Mouse (Mus musculus): Measurements from ENCODE around the gene 2310009B15Rik. TPM values are rescaled to one million over a fixed set of nuclear protein-coding genes. Genes with fewer than 3 reads are reported as not detected.
A peak's percentile ranks its signal among the peaks of the same experiment; 100 is the strongest.

2310009B15Rik gene
- polyA plus RNA-seq, 1 experiment: 14.6 TPM

- TF ChIP-seq POLR2A (IDR thresholded peaks at IDR 0.05; ENCODE audit: low read depth, low read length): no peak
- TF ChIP-seq CTCF (IDR thresholded peaks at IDR 0.05; ENCODE audit: extremely low read depth, insufficient read length, insufficient replicate concordance, low read depth, low read length): no peak
- Histone ChIP-seq H3K27ac (ENCODE audit: insufficient read depth, low read depth, low read length) (no peak overlapping the region), H3K4me3 (ENCODE audit: low read depth, low read length) (peak overlapping the region; percentile 35), H3K4me1 (ENCODE audit: control insufficient read depth, insufficient read depth, insufficient read length, low read length) (peaks cover 6% of the 10 kb centered on the region), H3K36me3 (ENCODE audit: control insufficient read depth, insufficient read depth, low read length) (no peaks in the 10 kb centered on the region), H3K27me3 (ENCODE audit: control insufficient read depth, insufficient read depth, low read length) (peaks cover 67% of the 10 kb centered on the region)
- 31% methylated on average over 27 of the region's 27 CpGs for WGBS
Measured at GRCm38 (mm10) chr1:138837786-138838743, 18.6 kb downstream of the 2310009B15Rik start.

GRCm38 (mm10) chr1:138835355-138835900, 21.2 kb downstream of the 2310009B15Rik start:
- TF ChIP-seq POLR2A (IDR thresholded peaks at IDR 0.05; ENCODE audit: low read depth, low read length) (no peak), CTCF (IDR thresholded peaks at IDR 0.05; ENCODE audit: extremely low read depth, insufficient read length, insufficient replicate concordance, low read depth, low read length) (no peak)
- no peak overlapping the region for H3K4me3 ChIP-seq (ENCODE audit: low read depth, low read length)
- peaks cover 56% of the 10 kb centered on the region for H3K27me3 ChIP-seq (ENCODE audit: control insufficient read depth, insufficient read depth, low read length)

GRCm38 (mm10) chr1:138831309-138831708, 25.3 kb downstream of the 2310009B15Rik start:
- WGBS: 1% methylated on average over 16 of the region's 16 CpGs
- Histone ChIP-seq H3K4me1 (ENCODE audit: control insufficient read depth, insufficient read depth, insufficient read length, low read length) (peaks cover 2% of the 10 kb centered on the region; the same call in 1 of the 2 replicates), H3K4me3 (ENCODE audit: low read depth, low read length) (peak overlapping the region; percentile 46), H3K27me3 (ENCODE audit: control insufficient read depth, insufficient read depth, low read length) (peaks cover 20% of the 10 kb centered on the region), H3K27ac (ENCODE audit: insufficient read depth, low read depth, low read length) (no peak overlapping the region), H3K36me3 (ENCODE audit: control insufficient read depth, insufficient read depth, low read length) (no peaks in the 10 kb centered on the region)
- TF ChIP-seq POLR2A (IDR thresholded peaks at IDR 0.05; ENCODE audit: low read depth, low read length): no peak
- TF ChIP-seq CTCF (IDR thresholded peaks at IDR 0.05; ENCODE audit: extremely low read depth, insufficient read length, insufficient replicate concordance, low read depth, low read length): no peak

More at GRCm38 (mm10) chr1:138835355-138835900, 21.2 kb downstream of the 2310009B15Rik start:
- no peak overlapping the region for H3K27ac ChIP-seq (ENCODE audit: insufficient read depth, low read depth, low read length)
- no peaks in the 10 kb centered on the region for H3K36me3 ChIP-seq (ENCODE audit: control insufficient read depth, insufficient read depth, low read length)
- WGBS: 5% methylated on average over 3 of the region's 3 CpGs
- peaks cover 6% of the 10 kb centered on the region; the same call in 1 of the 2 replicates for H3K4me1 ChIP-seq (ENCODE audit: control insufficient read depth, insufficient read depth, insufficient read length, low read length)

- no peak overlapping the region for H3K4me3 ChIP-seq (ENCODE audit: low read depth, low read length)
- H3K4me1 ChIP-seq (ENCODE audit: control insufficient read depth, insufficient read depth, insufficient read length, low read length): peaks cover 7% of the 10 kb centered on the region; the same call in 1 of the 2 replicates
- WGBS: 66% methylated on average over 6 of the region's 6 CpGs
- no peaks in the 10 kb centered on the region for H3K36me3 ChIP-seq (ENCODE audit: control insufficient read depth, insufficient read depth, low read length)
- no peak overlapping the region for H3K27ac ChIP-seq (ENCODE audit: insufficient read depth, low read depth, low read length)
- peaks cover 5% of the 10 kb centered on the region; the same call in 1 of the 2 replicates for H3K27me3 ChIP-seq (ENCODE audit: control insufficient read depth, insufficient read depth, low read length)
- TF ChIP-seq CTCF (IDR thresholded peaks at IDR 0.05; ENCODE audit: extremely low read depth, insufficient read length, insufficient replicate concordance, low read depth, low read length): no peak
- TF ChIP-seq POLR2A (IDR thresholded peaks at IDR 0.05; ENCODE audit: low read depth, low read length): no peak
Measured at GRCm38 (mm10) chr1:138826841-138827240, 29.8 kb downstream of the 2310009B15Rik start.

GRCm38 (mm10) chr1:138822985-138823322, 33.7 kb downstream of the 2310009B15Rik start:
- Histone ChIP-seq H3K4me3 (ENCODE audit: low read depth, low read length) (no peak overlapping the region), H3K27ac (ENCODE audit: insufficient read depth, low read depth, low read length) (no peak overlapping the region), H3K36me3 (ENCODE audit: control insufficient read depth, insufficient read depth, low read length) (no peaks in the 10 kb centered on the region), H3K4me1 (ENCODE audit: control insufficient read depth, insufficient read depth, insufficient read length, low read length) (peaks cover 5% of the 10 kb centered on the region; the same call in 1 of the 2 replicates), H3K27me3 (ENCODE audit: control insufficient read depth, insufficient read depth, low read length) (0 out of 2 replicates have a peak, but pooled peaks cover 2% of the 10 kb centered on the region)
- WGBS: 77% methylated on average over 1 of the region's 1 CpGs
- TF ChIP-seq POLR2A (IDR thresholded peaks at IDR 0.05; ENCODE audit: low read depth, low read length) (no peak), CTCF (IDR thresholded peaks at IDR 0.05; ENCODE audit: extremely low read depth, insufficient read length, insufficient replicate concordance, low read depth, low read length) (no peak)

- Histone ChIP-seq H3K4me3 (ENCODE audit: low read depth, low read length) (peak overlapping the region; percentile 41; the same call in 1 of the 2 replicates), H3K27ac (ENCODE audit: insufficient read depth, low read depth, low read length) (no peak overlapping the region)
- WGBS: 76% methylated on average over 7 of the region's 7 CpGs
Measured at GRCm38 (mm10) chr1:138822255-138822984, 34.2 kb downstream of the 2310009B15Rik start.

More at GRCm38 (mm10) chr1:138822255-138822984, 34.2 kb downstream of the 2310009B15Rik start:
- no peak for TF ChIP-seq CTCF (IDR thresholded peaks at IDR 0.05; ENCODE audit: extremely low read depth, insufficient read length, insufficient replicate concordance, low read depth, low read length)
- TF ChIP-seq POLR2A (IDR thresholded peaks at IDR 0.05; ENCODE audit: low read depth, low read length): no peak
- peaks cover 5% of the 10 kb centered on the region; the same call in 1 of the 2 replicates for H3K4me1 ChIP-seq (ENCODE audit: control insufficient read depth, insufficient read depth, insufficient read length, low read length)
- H3K36me3 ChIP-seq (ENCODE audit: control insufficient read depth, insufficient read depth, low read length): no peaks in the 10 kb centered on the region
- H3K27me3 ChIP-seq (ENCODE audit: control insufficient read depth, insufficient read depth, low read length): 0 out of 2 replicates have a peak, but pooled peaks cover 2% of the 10 kb centered on the region

Other genes starting within 250 kb of the 2310009B15Rik start
- 2.3 and 2.6 TPM in 2 replicates for gene Nek7, start 236.7 kb downstream of the 2310009B15Rik start, polyA plus RNA-seq (2012; rRNA removed)
- not detected in 2 replicates for gene Lhx9, start 8.3 kb downstream of the 2310009B15Rik start, polyA plus RNA-seq (2012; rRNA removed)
- 8.4 and 13.6 TPM in 2 replicates for gene Dennd1b, start 106.6 kb upstream of the 2310009B15Rik start, polyA plus RNA-seq (2012; rRNA removed)